Mouse (Mus musculus) kidney, postnatal 4 days (tissue): ENCODE measurements around the gene Trim29.

Experiments used
- DNase-seq, 2 experiments: peaks; one replicate each; pipeline ENCODE4 v3.0.0; 2021; ENCODE audit warnings: mixed read lengths in 2 of 2

The Trim29 gene

GRCm38 (mm10) chr9:43315320-43315950 lies 4.8 kb downstream of the Trim29 start:
- peak in 1 of 2 experiments; percentile 26 for DNase-seq

- DNase-seq, result no peak
Observed at GRCm38 (mm10) chr9:43316466-43316865, 5.8 kb downstream of the Trim29 start.

- peak in 1 of 2 experiments; percentile 47 for DNase-seq
Observed at GRCm38 (mm10) chr9:43318661-43319060, 8.0 kb downstream of the Trim29 start.

GRCm38 (mm10) chr9:43321951-43322350 lies 11.3 kb downstream of the Trim29 start:
- DNase-seq, result no peak

- DNase-seq, result no peak
Observed at GRCm38 (mm10) chr9:43322666-43323065, 12.0 kb downstream of the Trim29 start.

GRCm38 (mm10) chr9:43325486-43325885 lies 14.8 kb downstream of the Trim29 start:
- no peak for DNase-seq

GRCm38 (mm10) chr9:43326015-43326631 lies 15.5 kb downstream of the Trim29 start:
- no peak for DNase-seq

GRCm38 (mm10) chr9:43327182-43328129 lies 16.8 kb downstream of the Trim29 start:
- peak; percentile 48 to 51 for DNase-seq

- DNase-seq, result no peak
Observed at GRCm38 (mm10) chr9:43330426-43330825, 19.8 kb downstream of the Trim29 start.

- DNase-seq, result peak in 1 of 2 experiments; percentile 38
Observed at GRCm38 (mm10) chr9:43331476-43332471, 21.1 kb downstream of the Trim29 start.

- DNase-seq, result no peak
Observed at GRCm38 (mm10) chr9:43334476-43334875, 23.8 kb downstream of the Trim29 start.

- no peak for DNase-seq
Observed at GRCm38 (mm10) chr9:43337636-43338035, 27.0 kb downstream of the Trim29 start.

GRCm38 (mm10) chr9:43338067-43338466 lies 27.4 kb downstream of the Trim29 start:
- DNase-seq, result no peak

GRCm38 (mm10) chr9:43339614-43340020 lies 29.0 kb downstream of the Trim29 start:
- DNase-seq, result peak; percentile 82 to 83

- no peak for DNase-seq
Observed at GRCm38 (mm10) chr9:43350089-43350488, 39.4 kb downstream of the Trim29 start.

GRCm38 (mm10) chr9:43351015-43351414 lies 40.4 kb downstream of the Trim29 start:
- no peak for DNase-seq

- no peak for DNase-seq
Observed at GRCm38 (mm10) chr9:43357011-43357410, 46.4 kb downstream of the Trim29 start.

- DNase-seq, result peak in 1 of 2 experiments; percentile 29
Observed at GRCm38 (mm10) chr9:43358591-43359323, 48.1 kb downstream of the Trim29 start.

GRCm38 (mm10) chr9:43368781-43369180 lies 58.1 kb downstream of the Trim29 start:
- DNase-seq, result no peak

- DNase-seq, result no peak
Observed at GRCm38 (mm10) chr9:43383871-43384270, 73.2 kb downstream of the Trim29 start.

- DNase-seq, result no peak
Observed at GRCm38 (mm10) chr9:43384400-43384799, 73.8 kb downstream of the Trim29 start.
